Mouse (Mus musculus): ENCODE measurements at regions not wholly inside any gene's neighbourhood (a gene's known extent, or its start where the extent isn't known, plus 50 kb on each side); places are given as distances from the start of the nearest gene placed in this dataset.

GRCm38 (mm10) chr11:19493089-19493756 is 431.0 kb upstream of the Spred2 start:
- Histone ChIP-seq H3K4me1 (ENCODE audit: control insufficient read depth in 1 of 2, insufficient read depth in 2 of 2) (peaks cover 14 to 56% of the 10 kb centered on the region in 2 experiments), H3K27ac (ENCODE audit: insufficient read depth, low read depth) (peak overlapping the region; percentile 93), H3K79me2 (replicated peaks; ENCODE audit: control insufficient read depth, extremely low read depth, insufficient read depth, poor library complexity, severe bottlenecking) (peaks cover 3% of the 10 kb centered on the region), H3K27me3 (replicated peaks) (no peaks in the 10 kb centered on the region), H3K4me2 (ENCODE audit: insufficient read depth, low read depth, poor library complexity, severe bottlenecking) (peak overlapping the region; percentile 85), H3K4me3 (replicated peaks in 1 of 3; ENCODE audit: low read depth in 2 of 3, low read length in 2 of 3, poor library complexity in 1 of 3) (peak overlapping the region; percentile 38 to 66 (median 51)), H3K36me3 (replicated peaks in 1 of 2; ENCODE audit: control insufficient read depth in 1 of 2, insufficient read depth in 1 of 2, low read length in 1 of 2) (peaks cover 0 to 22% of the 10 kb centered on the region in 2 experiments), H3K9me3 (replicated peaks; ENCODE audit: low read length) (no peaks in the 10 kb centered on the region), H3K9ac (ENCODE audit: insufficient read depth, low read depth) (peak overlapping the region; percentile 89)
- DNase-seq (ENCODE audit: extremely low read depth) = peak; percentile 96
- in situ Hi-C loops (cut with MboI; ENCODE audit: low pct_ligation_motif_present, low pct_unique_long_range_greater_than_20kb, low sequenced_read_pairs) = no loop called here
- TF ChIP-seq UBTF (IDR thresholded peaks at IDR 0.05; ENCODE audit: low read depth, low read length) (0 out of 2 replicates have a peak, but pooled peaks have one; percentile 71), ZKSCAN1 (IDR thresholded peaks at IDR 0.05; ENCODE audit: borderline replicate concordance, low read depth, low read length) (no peak), CHD1 (IDR thresholded peaks at IDR 0.05; ENCODE audit: low read depth, low read length) (0 out of 2 replicates have a peak, but pooled peaks have one; percentile 45), NRF1 (IDR thresholded peaks at IDR 0.05; ENCODE audit: low read depth, low read length) (no peak), USF1 (IDR thresholded peaks at IDR 0.05; ENCODE audit: low read depth, low read length) (no peak), NELFE (IDR thresholded peaks at IDR 0.05; ENCODE audit: low read depth, low read length) (peak; percentile 53), JUND (conservative IDR thresholded peaks at IDR 0.05; ENCODE audit: low read depth, low read length) (peak; percentile 70), ELF1 (IDR thresholded peaks at IDR 0.05; ENCODE audit: low read depth, low read length) (peak; percentile 13; the same call in 1 of the 2 replicates), SMC3 (IDR thresholded peaks at IDR 0.05; ENCODE audit: low read depth, low read length) (peak; percentile 8; the same call in 1 of the 2 replicates), POLR2A (IDR thresholded peaks at IDR 0.05; ENCODE audit: low read depth, low read length) (peak; percentile 69), KAT2A (IDR thresholded peaks at IDR 0.05; ENCODE audit: insufficient replicate concordance, low read length) (0 out of 2 replicates have a peak, but pooled peaks have one; percentile 63), ZC3H11A (IDR thresholded peaks at IDR 0.05; ENCODE audit: low read depth, low read length) (no peak), RCOR1 (conservative IDR thresholded peaks at IDR 0.05; ENCODE audit: low read depth, low read length) (0 out of 2 replicates have a peak, but pooled peaks have one; percentile 63), MXI1 (IDR thresholded peaks at IDR 0.05; ENCODE audit: low read depth, low read length) (peak; percentile 79), JUN (IDR thresholded peaks at IDR 0.05; ENCODE audit: insufficient read depth, low read depth, low read length) (peak; percentile 60), MYC (IDR thresholded peaks at IDR 0.05; ENCODE audit: low read depth, low read length) (peak; percentile 88; the same call in 1 of the 2 replicates), SIN3A (IDR thresholded peaks at IDR 0.05; ENCODE audit: low read length) (peak; percentile 31), ETS1 (conservative IDR thresholded peaks at IDR 0.05; ENCODE audit: low read depth, low read length) (peak; percentile 92), MAX (IDR thresholded peaks at IDR 0.05; ENCODE audit: low read length) (peak; percentile 90), MEF2A (IDR thresholded peaks at IDR 0.05; ENCODE audit: borderline replicate concordance, low read depth, low read length) (peak; percentile 91), TBP (conservative IDR thresholded peaks at IDR 0.05; ENCODE audit: low read depth, low read length) (peak; percentile 88), POLR2AphosphoS2 (IDR thresholded peaks at IDR 0.05; ENCODE audit: low read depth, low read length) (no peak), BHLHE40 (IDR thresholded peaks at IDR 0.05; ENCODE audit: low read depth, low read length) (peak; percentile 71), MAZ (IDR thresholded peaks at IDR 0.05; ENCODE audit: low read depth, low read length) (peak; percentile 77; the same call in 1 of the 2 replicates), IRF4 (IDR thresholded peaks at IDR 0.05; ENCODE audit: low read depth, low read length) (peak; percentile 89; the same call in 1 of the 2 replicates), HCFC1 (IDR thresholded peaks at IDR 0.05; ENCODE audit: low read depth, low read length) (peak; percentile 38), ZNF384 (IDR thresholded peaks at IDR 0.05; ENCODE audit: low read depth, low read length) (peak; percentile 72), GABPA (IDR thresholded peaks at IDR 0.05; ENCODE audit: insufficient replicate concordance, low read depth, low read length) (no peak), CTCF (conservative IDR thresholded peaks at IDR 0.05 in 1 of 2, IDR thresholded peaks at IDR 0.05 in 1 of 2; ENCODE audit: low read depth in 2 of 2, low read length in 2 of 2) (no peak), RAD21 (IDR thresholded peaks at IDR 0.05; ENCODE audit: low read depth, low read length) (no peak; the same call in none of the 2 replicates), TCF12 (IDR thresholded peaks at IDR 0.05; ENCODE audit: low read depth, low read length) (peak; percentile 80; the same call in 1 of the 2 replicates), CHD2 (IDR thresholded peaks at IDR 0.05; ENCODE audit: low read length) (peak; percentile 66), ZMIZ1 (IDR thresholded peaks at IDR 0.05; ENCODE audit: low read depth, low read length) (peak; percentile 52; the same call in 1 of the 2 replicates), EP300 (IDR thresholded peaks at IDR 0.05; ENCODE audit: low read length) (peak; percentile 83), E2F4 (IDR thresholded peaks at IDR 0.05; ENCODE audit: insufficient replicate concordance, low read depth, low read length) (0 out of 2 replicates have a peak, but pooled peaks have one; percentile 60), USF2 (conservative IDR thresholded peaks at IDR 0.05; ENCODE audit: low read depth, low read length) (no peak), MAFK (IDR thresholded peaks at IDR 0.05; ENCODE audit: insufficient replicate concordance, low read length) (peak; percentile 26; the same call in 1 of the 2 replicates), PAX5 (IDR thresholded peaks at IDR 0.05; ENCODE audit: low read length) (no peak)
- dilution Hi-C loops (cut with MboI; ENCODE audit: extremely low pct_ligation_motif_present, extremely low pct_unique_long_range_greater_than_20kb, low sequenced_read_pairs) = no loop called here
